Mouse (Mus musculus) stomach, embryonic 16.5 days (tissue): ENCODE data around the gene Cnpy3. TPM values are rescaled to one million over a fixed set of nuclear protein-coding genes. Genes with fewer than 3 reads are reported as not detected.

Experiments used
- ATAC-seq: fragments of 200-750 bp; cut with Nextera tagmentation; 2 replicates; pipeline ENCODE4 v1.8.0; 2017; ENCODE audit warnings: moderate number of reproducible peaks, moderate TSS enrichment; ENCODE audit not compliant: insufficient read depth, low FRiP score
- H3K27ac ChIP-seq: fragments of 300-500 bp; sonication (generic); 2 replicates; pipeline ENCODE4 v1.5.1; 2014; ENCODE audit warnings: low read length
- H3K27me3 ChIP-seq: fragments of 300-500 bp; sonication (generic); 2 replicates; pipeline ENCODE4 v1.6.1; 2014; ENCODE audit warnings: low read length, control low read depth, mixed read lengths; ENCODE audit not compliant: control insufficient read depth, insufficient read depth
- H3K36me3 ChIP-seq: fragments of 300-500 bp; sonication (generic); 2 replicates; pipeline ENCODE4 v1.6.1; 2014; ENCODE audit warnings: low read length; ENCODE audit not compliant: control insufficient read depth, insufficient read depth
- H3K4me1 ChIP-seq: fragments of 300-500 bp; sonication (generic); 2 replicates; pipeline ENCODE4 v1.6.1; 2014; ENCODE audit warnings: low read length, control low read depth, mixed read lengths; ENCODE audit not compliant: control insufficient read depth, insufficient read depth
- H3K4me2 ChIP-seq: fragments of 300-500 bp; sonication (generic); 2 replicates; pipeline ENCODE4 v1.6.1; 2014; ENCODE audit warnings: low read depth, low read length, mixed read lengths
- H3K4me3 ChIP-seq: fragments of 300-500 bp; sonication (generic); replicated peaks from 2 replicates; pipeline ENCODE4 v1.5.1; 2014; ENCODE audit warnings: mild to moderate bottlenecking, low read length
- H3K9ac ChIP-seq: fragments of 300-500 bp; sonication (generic); 2 replicates; pipeline ENCODE4 v1.6.1; 2014; ENCODE audit warnings: low read length
- H3K9me3 ChIP-seq: fragments of 300-500 bp; sonication (generic); replicated peaks from 2 replicates; pipeline ENCODE4 v1.6.1; 2016; ENCODE audit warnings: low read length, control low read depth; ENCODE audit not compliant: control insufficient read depth
- WGBS: fragments of 180-500 bp; shearing (Covaris S2); extraction: QIAGEN DNeasy Blood & Tissue Kit; methylation state at CpG from one replicate; pipeline ENCODE4 v1.1.7; 2014; 5-methylcytosine and 5-hydroxymethylcytosine counted together
- polyA plus RNA-seq: library from polyadenylated mRNA; unstranded; fragments of >200 nt; fragmentation: Nextera tagmentation; extraction: Ambion mirVana; gene quantifications from 2 replicates; pipeline ENCODE4 v1.2.1, GENCODE M21; 2015

Cnpy3 gene
- polyA plus RNA-seq, 1 experiment from 2014 or later = 70.7 TPM

- WGBS = 89% methylated on average over 5 of the region's 5 CpGs
- H3K4me2 ChIP-seq = no peak overlapping the region
- ATAC-seq = no peak
Observed at GRCm38 (mm10) chr17:46749282-46749681, 2.7 kb downstream of the Cnpy3 start.

GRCm38 (mm10) chr17:46747806-46748205 is 4.2 kb downstream of the Cnpy3 start:
- 82% methylated on average over 2 of the region's 2 CpGs for WGBS
- no peak overlapping the region for H3K4me3 ChIP-seq
- ATAC-seq = no peak

More at GRCm38 (mm10) chr17:46749282-46749681, 2.7 kb downstream of the Cnpy3 start:
- H3K27me3 ChIP-seq = no peaks in the 10 kb centered on the region
- H3K9me3 ChIP-seq = no peaks in the 10 kb centered on the region
- H3K9ac ChIP-seq = no peak overlapping the region
- H3K27ac ChIP-seq = no peak overlapping the region
- H3K36me3 ChIP-seq = 0 out of 2 replicates have a peak, but pooled peaks cover 11% of the 10 kb centered on the region
- H3K4me1 ChIP-seq = peaks cover 7% of the 10 kb centered on the region
- no peak overlapping the region for H3K4me3 ChIP-seq

GRCm38 (mm10) chr17:46747234-46747633 is 4.8 kb downstream of the Cnpy3 start:
- ATAC-seq = no peak
- H3K36me3 ChIP-seq = 0 out of 2 replicates have a peak, but pooled peaks cover 11% of the 10 kb centered on the region
- WGBS = 77% methylated on average over 8 of the region's 8 CpGs

More at GRCm38 (mm10) chr17:46747806-46748205, 4.2 kb downstream of the Cnpy3 start:
- Histone ChIP-seq H3K27me3 (no peaks in the 10 kb centered on the region), H3K9me3 (no peaks in the 10 kb centered on the region), H3K36me3 (0 out of 2 replicates have a peak, but pooled peaks cover 11% of the 10 kb centered on the region), H3K9ac (no peak overlapping the region; the same call in 1 of the 2 replicates), H3K4me1 (peaks cover 7% of the 10 kb centered on the region), H3K4me2 (no peak overlapping the region), H3K27ac (no peak overlapping the region)

GRCm38 (mm10) chr17:46745506-46745905 is 6.5 kb downstream of the Cnpy3 start:
- H3K27ac ChIP-seq = no peak overlapping the region
- H3K36me3 ChIP-seq = 0 out of 2 replicates have a peak, but pooled peaks cover 11% of the 10 kb centered on the region
- H3K9me3 ChIP-seq = no peaks in the 10 kb centered on the region
- no peaks in the 10 kb centered on the region for H3K27me3 ChIP-seq
- H3K4me3 ChIP-seq = no peak overlapping the region
- no peak overlapping the region for H3K4me2 ChIP-seq
- H3K9ac ChIP-seq = 0 out of 2 replicates have a peak overlapping the region, but pooled peaks have one; percentile 7
- WGBS = 91% methylated on average over 2 of the region's 2 CpGs
- no peak for ATAC-seq
- peaks cover under 1% of the 10 kb centered on the region; the same call in 1 of the 2 replicates for H3K4me1 ChIP-seq

More at GRCm38 (mm10) chr17:46747234-46747633, 4.8 kb downstream of the Cnpy3 start:
- Histone ChIP-seq H3K4me3 (no peak overlapping the region), H3K27ac (no peak overlapping the region), H3K4me2 (no peak overlapping the region), H3K4me1 (peaks cover 7% of the 10 kb centered on the region), H3K27me3 (no peaks in the 10 kb centered on the region), H3K9me3 (no peaks in the 10 kb centered on the region), H3K9ac (no peak overlapping the region)

DNA sequence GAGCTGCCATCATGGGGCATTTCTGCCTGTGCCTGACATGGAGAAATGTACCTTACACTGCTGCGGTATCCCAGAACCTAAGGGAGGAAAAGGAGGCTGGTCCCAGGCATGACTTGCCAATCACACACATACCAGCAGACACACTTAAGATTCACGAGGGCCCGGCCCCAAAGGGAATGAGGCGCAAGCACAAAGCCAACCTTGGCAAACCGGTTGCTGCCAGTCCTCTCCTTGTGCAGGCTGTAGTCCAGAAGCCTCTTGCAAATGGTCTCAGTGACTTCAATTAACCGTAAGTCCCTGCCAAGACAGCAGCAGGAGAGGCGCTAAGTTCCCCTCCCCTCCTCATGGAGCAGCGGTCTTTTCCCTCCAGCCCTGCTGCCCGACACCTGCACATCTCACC is 9.0 kb downstream of the Cnpy3 start:
- 86% methylated on average over 9 of the region's 9 CpGs for WGBS

GRCm38 (mm10) chr17:46741305-46741704 is 10.7 kb downstream of the Cnpy3 start:
- Histone ChIP-seq H3K9ac (no peak overlapping the region), H3K4me1 (no peaks in the 10 kb centered on the region), H3K36me3 (0 out of 2 replicates have a peak, but pooled peaks cover 4% of the 10 kb centered on the region), H3K9me3 (no peaks in the 10 kb centered on the region), H3K4me2 (no peak overlapping the region), H3K27ac (no peak overlapping the region), H3K27me3 (no peaks in the 10 kb centered on the region), H3K4me3 (no peak overlapping the region)
- no peak for ATAC-seq
- WGBS = 93% methylated on average over 6 of the region's 6 CpGs

More for the DNA sequence above, 9.0 kb downstream of the Cnpy3 start:
- Histone ChIP-seq H3K4me2 (no peak overlapping the region), H3K36me3 (0 out of 2 replicates have a peak, but pooled peaks cover 11% of the 10 kb centered on the region), H3K27ac (no peak overlapping the region), H3K4me3 (no peak overlapping the region), H3K9ac (no peak overlapping the region), H3K9me3 (no peaks in the 10 kb centered on the region), H3K27me3 (no peaks in the 10 kb centered on the region), H3K4me1 (no peaks in the 10 kb centered on the region)
- ATAC-seq = no peak

GRCm38 (mm10) chr17:46736160-46736559 is 15.9 kb downstream of the Cnpy3 start:
- no peak overlapping the region for H3K4me2 ChIP-seq
- no peak overlapping the region for H3K9ac ChIP-seq
- no peaks in the 10 kb centered on the region for H3K27me3 ChIP-seq
- H3K4me1 ChIP-seq = no peaks in the 10 kb centered on the region
- ATAC-seq = no peak
- no peaks in the 10 kb centered on the region for H3K9me3 ChIP-seq
- H3K27ac ChIP-seq = no peak overlapping the region
- 58% methylated on average over 10 of the region's 10 CpGs for WGBS
- H3K4me3 ChIP-seq = no peak overlapping the region
- no peaks in the 10 kb centered on the region for H3K36me3 ChIP-seq

GRCm38 (mm10) chr17:46735287-46735686 is 16.7 kb downstream of the Cnpy3 start:
- Histone ChIP-seq H3K4me1 (no peaks in the 10 kb centered on the region), H3K9me3 (no peaks in the 10 kb centered on the region), H3K36me3 (no peaks in the 10 kb centered on the region), H3K4me2 (no peak overlapping the region), H3K27me3 (no peaks in the 10 kb centered on the region), H3K9ac (no peak overlapping the region), H3K27ac (no peak overlapping the region), H3K4me3 (no peak overlapping the region)
- WGBS = 86% methylated on average over 7 of the region's 7 CpGs
- no peak for ATAC-seq

DNA sequence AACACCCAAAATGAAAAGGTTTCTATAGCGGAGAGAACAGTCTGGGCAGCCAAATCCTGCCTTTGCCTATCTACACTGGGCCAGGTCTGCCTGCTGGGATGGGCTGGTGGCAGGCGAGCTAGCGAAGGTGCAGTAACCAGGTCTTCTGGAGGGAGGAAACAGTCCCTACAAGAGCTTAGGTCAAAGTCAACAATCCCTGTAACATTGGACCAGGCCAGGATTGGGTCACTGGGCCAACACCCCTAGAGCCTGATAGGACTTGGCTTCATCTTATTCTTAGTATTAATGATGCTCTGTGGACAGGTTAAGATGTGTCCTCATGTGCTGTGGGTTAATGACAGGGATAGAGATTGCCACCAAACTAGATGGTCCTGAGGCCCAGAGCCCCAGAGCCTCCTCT is 18.0 kb downstream of the Cnpy3 start:
- H3K4me2 ChIP-seq = no peak overlapping the region
- no peak overlapping the region for H3K9ac ChIP-seq
- no peak overlapping the region for H3K27ac ChIP-seq
- no peaks in the 10 kb centered on the region for H3K27me3 ChIP-seq
- no peak overlapping the region for H3K4me3 ChIP-seq
- no peaks in the 10 kb centered on the region for H3K4me1 ChIP-seq
- ATAC-seq = no peak
- H3K9me3 ChIP-seq = no peaks in the 10 kb centered on the region
- WGBS = 96% methylated on average over 3 of the region's 3 CpGs
- H3K36me3 ChIP-seq = no peaks in the 10 kb centered on the region
